ENCODE assay signal across 13 mouse cellular contexts in the genomic region with DNA sequence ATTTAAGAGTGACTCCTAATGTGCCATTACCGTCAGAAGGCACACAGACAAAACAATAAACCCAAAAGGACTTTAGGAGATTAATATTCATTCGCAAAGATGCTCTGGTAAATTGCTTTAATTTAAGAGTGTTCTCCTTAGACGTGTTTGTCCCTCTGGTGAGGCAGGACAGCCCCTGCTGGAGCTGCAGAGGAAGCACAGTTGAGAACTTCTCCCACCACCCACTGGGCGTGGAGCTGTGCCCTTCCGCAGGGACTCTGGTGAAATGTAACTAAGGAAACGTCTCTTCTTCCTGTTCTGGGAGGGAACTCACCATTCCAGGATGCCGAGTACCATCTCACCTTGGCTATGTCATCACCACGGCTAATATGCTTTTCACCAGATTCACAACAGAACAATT. TPM values are rescaled to one million over a fixed set of nuclear protein-coding genes. Genes with fewer than 3 reads are reported as not detected.
A peak's percentile ranks its signal among the peaks of the same experiment; 100 is the strongest.
DNase-seq lines count a peak whose midpoint lies in the region; ATAC-seq lines count a peak whose summit lies in the region.
"Had no signal": no experiment of that assay in that cellular context is flagged by ENCODE, and none has a peak within 500 bp of the region (broad histone marks: within the 10 kb centered on the region; RNA-seq: fewer than 3 reads in every experiment).

No protein-coding gene starts in this region.

- H3K36me3 ChIP-seq in midbrain, embryonic 13.5 days = no peaks in the 10 kb centered on the region
- H3K36me3 ChIP-seq: hindbrain, embryonic 15.5 days had no signal

- H3K4me1 ChIP-seq in midbrain, embryonic 13.5 days (replicated peaks) = no peaks in the 10 kb centered on the region
- H3K4me1 ChIP-seq: forebrain, embryonic 13.5 days; hindbrain, embryonic 15.5 days had no signal

- no peak overlapping the region for H3K4me2 ChIP-seq in midbrain, embryonic 13.5 days (replicated peaks)
- H3K4me2 ChIP-seq: forebrain, embryonic 13.5 days; hindbrain, embryonic 15.5 days had no signal

- no peak overlapping the region for H3K9ac ChIP-seq in midbrain, embryonic 13.5 days (replicated peaks)
- H3K9ac ChIP-seq: forebrain, embryonic 13.5 days; hindbrain, embryonic 15.5 days had no signal

- H3K27me3 ChIP-seq in midbrain, embryonic 13.5 days = no peaks in the 10 kb centered on the region
- H3K27me3 ChIP-seq: forebrain, embryonic 13.5 days; hindbrain, embryonic 15.5 days had no signal

- intact Hi-C loops in left cerebral cortex, postnatal 4 days (cut with DNase I) = no loop called here

- no peaks in the 10 kb centered on the region for H3K9me3 ChIP-seq in midbrain, embryonic 13.5 days
- H3K9me3 ChIP-seq: forebrain, embryonic 13.5 days; hindbrain, embryonic 15.5 days had no signal

- H3K4me3 ChIP-seq in midbrain, embryonic 13.5 days (replicated peaks) = no peak overlapping the region
- H3K4me3 ChIP-seq: forebrain, embryonic 13.5 days; hindbrain, embryonic 15.5 days; megakaryocyte, embryonic 14.5 days had no signal

- DNase-seq in CD4-positive, CD25-positive, alpha-beta regulatory T cell, adult 2 months (ENCODE audit: low read depth, low spot score) = peak; percentile 4
- peak; percentile 3 for DNase-seq in left cerebral cortex, postnatal 4 days
- DNase-seq in left cerebral cortex, adult 8-10 months (ENCODE audit: low spot score in 2 of 2) = no peak
- peak; percentile 73 for DNase-seq in ZHBTc4 (ENCODE audit: low read depth, low spot score)
- DNase-seq: cerebellum, adult 9-10 months; spleen, adult 18-20 months had no signal

- no peak for ATAC-seq in CD4-positive, CD25-positive, alpha-beta regulatory T cell, adult 4 months
- ATAC-seq in megakaryocyte progenitor cell, adult 5-6 weeks (replicated peaks; ENCODE audit: poor library complexity) = peak; percentile 74
- ATAC-seq in erythroblast, adult 5-6 weeks (replicated peaks; ENCODE audit: low FRiP score, poor library complexity, severe bottlenecking) = no peak
- no peak for ATAC-seq in midbrain, embryonic 13.5 days
- ATAC-seq: forebrain, embryonic 13.5 days had no signal

- WGBS in midbrain, embryonic 13.5 days = 54% methylated on average over 8 of the region's 8 CpGs

- no peak overlapping the region for H3K27ac ChIP-seq in midbrain, embryonic 13.5 days
- H3K27ac ChIP-seq: forebrain, embryonic 13.5 days; hindbrain, embryonic 15.5 days had no signal

RNA-seq across cellular contexts. Expression of a gene that starts 1.5 kb away (rescaled TPM):
- not detected for polyA plus RNA-seq in CD4-positive, CD25-positive, alpha-beta regulatory T cell, adult 4 months (2017; shearing (Covaris generic))
- not detected for total RNA-seq in left cerebral cortex, postnatal 4 days (2021)
- under 1 TPM in 1 of 4 experiments, not detected in 3; 0.18 TPM for total RNA-seq in left cerebral cortex, adult 8-10 months (2022)
- total RNA-seq in megakaryocyte progenitor cell, adult 5-6 weeks (2015) = 0.69 and 1.3 TPM in 2 replicates
- total RNA-seq in megakaryocyte progenitor cell, adult 5-6 weeks (2017) = 0.58 and 1.2 TPM in 2 replicates
- 2.5 and 5.9 TPM in 2 replicates for total RNA-seq in erythroblast, adult 5-6 weeks (2015; ENCODE audit: low replicate concordance)
- total RNA-seq in erythroblast, adult 5-6 weeks (2017; ENCODE audit: low replicate concordance) = 1.4 and 2.9 TPM in 2 replicates
- polyA plus RNA-seq in midbrain, embryonic 13.5 days (2015; fragmentation: Nextera tagmentation; extraction: Ambion mirVana) = not detected in 2 replicates
- polyA plus RNA-seq: forebrain, embryonic 13.5 days; hindbrain, embryonic 15.5 days had no signal

RNA-seq across cellular contexts. Expression of a gene that starts 39.3 kb away (rescaled TPM):
- polyA plus RNA-seq in CD4-positive, CD25-positive, alpha-beta regulatory T cell, adult 4 months (2017; shearing (Covaris generic)) = under 1 TPM in 1 of 2 experiments, not detected in 1; 0.43 TPM
- total RNA-seq in left cerebral cortex, postnatal 4 days (2021) = under 1 TPM in 1 of 2 experiments, not detected in 1; 0.12 TPM
- total RNA-seq in left cerebral cortex, adult 8-10 months (2022) = not detected
- total RNA-seq in megakaryocyte progenitor cell, adult 5-6 weeks (2015) = not detected in 2 replicates
- total RNA-seq in megakaryocyte progenitor cell, adult 5-6 weeks (2017) = not detected in 2 replicates
- total RNA-seq in erythroblast, adult 5-6 weeks (2015; ENCODE audit: low replicate concordance) = not detected in 2 replicates
- not detected in 2 replicates for total RNA-seq in erythroblast, adult 5-6 weeks (2017; ENCODE audit: low replicate concordance)
- not detected in 2 replicates for polyA plus RNA-seq in midbrain, embryonic 13.5 days (2015; fragmentation: Nextera tagmentation; extraction: Ambion mirVana)
- polyA plus RNA-seq: forebrain, embryonic 13.5 days; hindbrain, embryonic 15.5 days had no signal

Comparison
In these comparisons a context has a peak if more than half of its experiments do, and no peak if none do; other contexts are left out.
1. DNase-seq: peak in CD4-positive, CD25-positive, alpha-beta regulatory T cell, adult 2 months (single experiment), left cerebral cortex, postnatal 4 days (single experiment) and ZHBTc4 (single experiment); none in left cerebral cortex, adult 8-10 months (0 of 2).